Mouse (Mus musculus) cortical plate, adult 2 months (tissue): ENCODE measurements around the gene Rsg1. TPM values are rescaled to one million over a fixed set of nuclear protein-coding genes. Genes with fewer than 3 reads are reported as not detected.

ENCODE experiments used
- H3K27ac ChIP-seq: fragments of 200-500 bp; 2 replicates; pipeline ENCODE4 v1.5.1; 2012; ENCODE audit warnings: low read length, control low read depth, inconsistent platforms; ENCODE audit not compliant: insufficient read depth
- H3K4me1 ChIP-seq: fragments of 200-500 bp; 2 replicates; pipeline ENCODE4 v1.6.1; 2011; ENCODE audit warnings: low read length; ENCODE audit not compliant: control insufficient read depth, insufficient read depth
- H3K4me3 ChIP-seq: fragments of 200-500 bp; 2 replicates; pipeline ENCODE4 v1.5.1; 2011; ENCODE audit warnings: mild to moderate bottlenecking, low read length, control low read depth; ENCODE audit not compliant: insufficient read depth
- CTCF ChIP-seq: fragments of 200-500 bp; IDR thresholded peaks from 2 replicates; pipeline ENCODE4 v1.5.1; 2011; ENCODE audit warnings: mild to moderate bottlenecking, control low read depth, low read length; ENCODE audit not compliant: insufficient read depth; ENCODE audit errors: extremely low read depth
- POLR2A ChIP-seq: fragments of 200-500 bp; IDR thresholded peaks from 2 replicates; pipeline ENCODE4 v1.6.1; 2011; ENCODE audit warnings: mild to moderate bottlenecking, low read length, control low read depth; ENCODE audit not compliant: insufficient read depth; ENCODE audit errors: extremely low read depth
- polyA plus RNA-seq: library from polyadenylated mRNA; depleted of rRNA; stranded (reverse); fragments of >200 nt; gene quantifications from 2 replicates; pipeline ENCODE4 v1.2.3, GENCODE M21; 2012

The Rsg1 gene
- polyA plus RNA-seq, 1 experiment = 3.3 TPM

GRCm38 (mm10) chr4:141235537-141236111, 21.9 kb downstream of the Rsg1 start:
- H3K4me3 ChIP-seq = no peak overlapping the region

GRCm38 (mm10) chr4:141236856-141237255, 23.1 kb downstream of the Rsg1 start:
- no peak for TF ChIP-seq CTCF
- Histone ChIP-seq H3K4me1 (no peaks in the 10 kb centered on the region), H3K4me3 (no peak overlapping the region), H3K27ac (no peak overlapping the region)

More at GRCm38 (mm10) chr4:141235537-141236111, 21.9 kb downstream of the Rsg1 start:
- no peak overlapping the region for H3K27ac ChIP-seq
- TF ChIP-seq POLR2A = no peak
- no peak for TF ChIP-seq CTCF
- no peaks in the 10 kb centered on the region for H3K4me1 ChIP-seq

GRCm38 (mm10) chr4:141238492-141239387, 25.0 kb downstream of the Rsg1 start:
- Histone ChIP-seq H3K4me1 (no peaks in the 10 kb centered on the region), H3K27ac (no peak overlapping the region), H3K4me3 (peak overlapping the region; percentile 25; the same call in 1 of the 2 replicates)
- TF ChIP-seq CTCF = no peak
- no peak for TF ChIP-seq POLR2A

GRCm38 (mm10) chr4:141239388-141240125, 25.8 kb downstream of the Rsg1 start, which contains the start of gene Arhgef19:
TSS of gene Arhgef19 (plus strand) at chr4:141239499.
- Histone ChIP-seq H3K4me3 (peak within 1 kb of the TSS; percentile 25), H3K4me1 (no peaks in the 10 kb centered on the region), H3K27ac (no peak within 1 kb of the TSS)
- TF ChIP-seq POLR2A (peak; percentile 58; the same call in 1 of the 2 replicates), CTCF (no peak)

- no peak overlapping the region; the same call in 1 of the 2 replicates for H3K4me3 ChIP-seq
- TF ChIP-seq CTCF = no peak
- TF ChIP-seq POLR2A = no peak
Measured at GRCm38 (mm10) chr4:141240617-141241016, 26.9 kb downstream of the Rsg1 start.

GRCm38 (mm10) chr4:141241861-141242260, 28.1 kb downstream of the Rsg1 start:
- TF ChIP-seq CTCF = no peak
- H3K27ac ChIP-seq = no peak overlapping the region
- H3K4me3 ChIP-seq = no peak overlapping the region
- H3K4me1 ChIP-seq = no peaks in the 10 kb centered on the region

More at GRCm38 (mm10) chr4:141240617-141241016, 26.9 kb downstream of the Rsg1 start:
- no peak overlapping the region for H3K27ac ChIP-seq
- H3K4me1 ChIP-seq = no peaks in the 10 kb centered on the region

- H3K4me1 ChIP-seq = no peaks in the 10 kb centered on the region
Measured at GRCm38 (mm10) chr4:141242651-141243241, 29.0 kb downstream of the Rsg1 start.

GRCm38 (mm10) chr4:141243636-141244035, 29.9 kb downstream of the Rsg1 start:
- no peak overlapping the region for H3K27ac ChIP-seq
- no peak overlapping the region for H3K4me3 ChIP-seq
- H3K4me1 ChIP-seq = no peaks in the 10 kb centered on the region
- no peak for TF ChIP-seq POLR2A
- TF ChIP-seq CTCF = no peak

More at GRCm38 (mm10) chr4:141242651-141243241, 29.0 kb downstream of the Rsg1 start:
- no peak overlapping the region for H3K4me3 ChIP-seq
- H3K27ac ChIP-seq = no peak overlapping the region
- TF ChIP-seq CTCF (no peak), POLR2A (no peak)

GRCm38 (mm10) chr4:141244401-141244800, 30.6 kb downstream of the Rsg1 start:
- TF ChIP-seq CTCF = no peak
- no peak for TF ChIP-seq POLR2A
- H3K4me1 ChIP-seq = no peaks in the 10 kb centered on the region
- H3K4me3 ChIP-seq = no peak overlapping the region
- H3K27ac ChIP-seq = peak overlapping the region; percentile 69; the same call in 1 of the 2 replicates
